Mouse (Mus musculus): ENCODE results near the gene Tubgcp2.

Gene Tubgcp2

GRCm38 (mm10) chr7:139972923-139973331, 63.5 kb downstream of the Tubgcp2 start:
- ChIA-PET CTCF (interaction anchor here in 3 of 4 experiments (0.6 to 6.3 kb wide), 7 partner anchors 21 to 89 kb away, joined by 3 to 51 read pairs (median 3); partner anchors contain the start of gene Adam8 (in 1 of the 3)), POLR2A (interaction anchor here (0.5 to 3.1 kb wide), 18 partner anchors 9 to 160 kb away, joined by 3 to 13 read pairs (median 3); partner anchors contain the start of genes Adam8 (in 2 of the 4), Tubgcp2 (in 1 of the 4) and Zfp511 (in 1 of the 4))

DNA sequence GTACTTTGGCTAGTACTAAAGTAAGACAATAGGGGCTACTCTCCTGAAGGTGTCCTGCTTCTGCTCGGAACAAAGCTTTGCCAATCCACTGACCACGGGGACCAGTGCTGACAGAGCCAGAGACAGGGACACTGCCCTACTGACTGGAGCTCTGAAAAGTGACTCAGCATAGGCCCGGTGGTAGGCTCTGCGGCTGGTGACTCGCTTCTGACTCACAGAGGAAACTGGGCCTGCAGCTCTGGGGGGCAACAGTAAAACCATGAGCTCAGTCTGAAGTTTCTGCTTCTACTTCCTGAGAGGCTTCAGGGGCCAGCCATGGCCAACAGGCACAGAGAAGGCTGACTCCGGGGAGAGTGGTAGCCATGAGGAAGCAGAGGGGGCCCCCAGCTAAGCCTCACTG, 65.0 kb downstream of the Tubgcp2 start:
- POLR2A ChIA-PET: interaction anchor here in 2 of 4 experiments (0.9 to 3.1 kb wide), 10 partner anchors 14 to 166 kb away, joined by 3 to 13 read pairs (median 4); partner anchors contain the start of genes Adam8 (in 2 of the 2) and Mtg1 (in 1 of the 2)
- CTCF ChIA-PET: interaction anchor here in 3 of 4 experiments (1.4 to 6.3 kb wide), 7 partner anchors 17 to 91 kb away, joined by 7 to 51 read pairs (median 15); partner anchors contain the start of gene Adam8 (in 1 of the 3)

DNA sequence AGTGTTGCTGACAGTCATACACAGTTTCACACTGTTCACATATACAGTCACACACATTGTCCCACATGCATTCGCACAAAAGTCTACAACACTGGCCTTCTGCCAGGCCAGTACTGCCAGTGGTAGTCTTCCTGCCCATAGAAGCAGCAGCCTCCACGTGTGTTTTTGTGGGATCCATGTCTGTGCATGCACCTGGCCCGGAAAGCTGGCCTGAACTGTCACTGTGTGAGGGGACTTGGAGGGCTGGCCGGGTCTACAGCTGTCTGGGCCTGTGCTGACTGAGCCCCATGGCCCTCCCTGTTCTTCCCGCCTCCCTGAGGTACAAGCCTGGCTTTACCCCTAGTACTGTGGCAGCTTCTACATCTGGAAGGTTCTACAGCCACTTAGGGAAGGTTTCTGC, 65.5 kb downstream of the Tubgcp2 start:
- CTCF ChIA-PET: interaction anchor here in 3 of 4 experiments (1.4 to 6.3 kb wide), 8 partner anchors 16 to 92 kb away, joined by 7 to 51 read pairs (median 15); partner anchors contain the start of gene Adam8 (in 1 of the 3)
- POLR2A ChIA-PET: interaction anchor here in 3 of 4 experiments (0.7 to 2.3 kb wide), 9 partner anchors 14 to 188 kb away, joined by 3 to 13 read pairs (median 4); partner anchors contain the start of genes Adam8 (in 1 of the 3) and Mtg1 (in 1 of the 3)

GRCm38 (mm10) chr7:139970216-139970919, 66.1 kb downstream of the Tubgcp2 start:
- ChIA-PET CTCF (interaction anchor here (0.6 to 6.3 kb wide), 29 partner anchors 8 to 1424 kb away, joined by 3 to 51 read pairs (median 7); partner anchors contain the start of genes 6430531B16Rik (in 2 of the 4), Adam8 (in 1 of the 4), Cfap46 (in 1 of the 4) and Kndc1 (in 1 of the 4)), POLR2A (interaction anchor here in 3 of 4 experiments (0.7 to 1.9 kb wide), 9 partner anchors 8 to 187 kb away, joined by 3 to 7 read pairs (median 4); partner anchors contain the start of gene 6430531B16Rik (in 1 of the 3))

GRCm38 (mm10) chr7:139969348-139970130, 66.9 kb downstream of the Tubgcp2 start:
- ChIA-PET CTCF (interaction anchor here (0.5 to 6.3 kb wide), 66 partner anchors 7 to 1425 kb away, joined by 3 to 51 read pairs (median 4); partner anchors contain the start of genes 6430531B16Rik (in 2 of the 4), Adam8 (in 1 of the 4), Cfap46 (in 1 of the 4) and Kndc1 (in 1 of the 4)), POLR2A (interaction anchor here (0.6 to 2.2 kb wide), 15 partner anchors 8 to 1252 kb away, joined by 3 to 7 read pairs (median 4); partner anchors contain the start of genes 6430531B16Rik (in 1 of the 4), Adam8 (in 1 of the 4) and Kndc1 (in 1 of the 4))

- POLR2A ChIA-PET: interaction anchor here in 2 of 4 experiments (0.7 to 2.2 kb wide), 4 partner anchors 18 to 1087 kb away, joined by 3 to 6 read pairs (median 5); partner anchors contain the start of gene Adam8 (in 1 of the 2)
- CTCF ChIA-PET: interaction anchor here (0.7 to 6.3 kb wide), 17 partner anchors 8 to 106 kb away, joined by 3 to 51 read pairs (median 7); partner anchors contain the start of genes 6430531B16Rik (in 2 of the 4) and Adam8 (in 1 of the 4)
These were observed 68.0 kb downstream of the Tubgcp2 start for GRCm38 (mm10) chr7:139968428-139968827.

- ChIA-PET POLR2A (no interaction called here), CTCF (interaction anchor here in 1 of 4 experiments (0.6 kb wide), 1 partner anchor 919 kb away, joined by 3 read pairs; no protein-coding TSS in a partner anchor)
These were observed 69.3 kb downstream of the Tubgcp2 start for GRCm38 (mm10) chr7:139967175-139967574.

DNA sequence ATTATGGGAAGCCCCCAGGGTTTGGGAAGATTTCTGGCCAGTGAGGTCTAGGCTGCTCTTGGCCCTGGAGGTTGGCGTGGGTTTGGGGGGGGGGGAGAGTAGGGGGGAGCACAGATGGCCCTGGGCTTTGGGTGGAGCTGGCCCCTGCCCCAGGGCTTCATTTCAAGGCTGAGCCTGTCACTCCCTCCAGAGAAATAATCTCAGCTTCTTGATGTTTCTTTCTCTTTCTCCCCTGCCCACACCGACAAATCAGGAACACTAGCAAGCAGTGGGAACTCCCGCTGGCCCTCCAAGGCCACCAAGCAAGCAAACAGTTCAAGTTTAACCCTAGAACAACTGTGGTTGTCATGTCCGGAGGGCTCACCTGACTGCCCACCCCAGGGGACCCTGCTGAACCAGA, 72.7 kb downstream of the Tubgcp2 start:
- ChIA-PET POLR2A (interaction anchor here in 3 of 4 experiments (0.5 to 1.6 kb wide), 7 partner anchors 9 to 480 kb away, joined by 3 to 8 read pairs (median 4); partner anchors contain the start of gene Fuom (in 1 of the 3)), CTCF (interaction anchor here in 3 of 4 experiments (0.7 to 1.3 kb wide), 3 partner anchors 31 to 100 kb away, joined by 3 to 4 read pairs (median 4); no protein-coding TSS in a partner anchor)

DNA sequence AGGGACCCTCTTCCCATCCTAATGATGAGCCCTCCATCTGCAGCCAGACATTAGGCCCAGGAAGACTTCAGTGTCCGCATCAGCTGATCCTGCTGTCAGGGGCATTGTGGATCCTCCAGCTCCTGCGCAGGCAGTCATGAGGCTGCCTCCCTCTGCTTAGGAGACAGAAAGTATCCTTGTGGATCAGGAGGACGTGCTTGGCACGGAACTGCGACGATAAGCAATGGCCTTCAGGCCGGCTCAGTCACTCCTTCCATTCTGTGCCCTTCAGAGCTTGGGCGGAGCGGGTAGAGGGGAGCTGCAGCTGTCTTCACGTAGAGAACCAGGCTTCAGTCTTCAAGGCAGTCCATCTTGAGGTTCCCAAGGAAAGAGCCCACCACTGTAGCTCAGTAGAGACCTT, 75.3 kb downstream of the Tubgcp2 start:
- POLR2A ChIA-PET: interaction anchor here in 3 of 4 experiments (0.5 to 2.8 kb wide), 6 partner anchors 10 to 1808 kb away, joined by 3 to 8 read pairs (median 3); no protein-coding TSS in a partner anchor
- CTCF ChIA-PET: interaction anchor here in 1 of 4 experiments (0.6 to 0.7 kb wide), 2 partner anchors 8 to 70 kb away, joined by 3 to 19 read pairs; no protein-coding TSS in a partner anchor

- CTCF ChIA-PET: interaction anchor here in 2 of 4 experiments (0.8 to 1.1 kb wide), 2 partner anchors 11 kb away, joined by 3 to 4 read pairs; no protein-coding TSS in a partner anchor
- POLR2A ChIA-PET: interaction anchor here (0.6 to 2.0 kb wide), 8 partner anchors 8 to 17 kb away, joined by 3 to 5 read pairs (median 4); partner anchors contain the start of gene Utf1 (in 2 of the 4)
These were observed 78.5 kb downstream of the Tubgcp2 start for GRCm38 (mm10) chr7:139957958-139958357.

GRCm38 (mm10) chr7:139957437-139957836, 79.0 kb downstream of the Tubgcp2 start:
- ChIA-PET CTCF (interaction anchor here in 2 of 4 experiments (0.8 to 1.1 kb wide), 2 partner anchors 12 kb away, joined by 3 to 4 read pairs; no protein-coding TSS in a partner anchor), POLR2A (interaction anchor here in 3 of 4 experiments (0.6 to 2.0 kb wide), 6 partner anchors 13 to 17 kb away, joined by 3 to 5 read pairs (median 4); partner anchors contain the start of gene Utf1 (in 1 of the 3))

- ChIA-PET CTCF (interaction anchor here in 1 of 4 experiments (1.2 kb wide), 1 partner anchor 107 kb away, joined by 4 read pairs; no protein-coding TSS in a partner anchor), POLR2A (interaction anchor here in 2 of 4 experiments (0.6 to 2.0 kb wide), 6 partner anchors 9 to 142 kb away, joined by 3 to 9 read pairs (median 4); no protein-coding TSS in a partner anchor)
These were observed 79.8 kb downstream of the Tubgcp2 start for GRCm38 (mm10) chr7:139956658-139957057.

DNA sequence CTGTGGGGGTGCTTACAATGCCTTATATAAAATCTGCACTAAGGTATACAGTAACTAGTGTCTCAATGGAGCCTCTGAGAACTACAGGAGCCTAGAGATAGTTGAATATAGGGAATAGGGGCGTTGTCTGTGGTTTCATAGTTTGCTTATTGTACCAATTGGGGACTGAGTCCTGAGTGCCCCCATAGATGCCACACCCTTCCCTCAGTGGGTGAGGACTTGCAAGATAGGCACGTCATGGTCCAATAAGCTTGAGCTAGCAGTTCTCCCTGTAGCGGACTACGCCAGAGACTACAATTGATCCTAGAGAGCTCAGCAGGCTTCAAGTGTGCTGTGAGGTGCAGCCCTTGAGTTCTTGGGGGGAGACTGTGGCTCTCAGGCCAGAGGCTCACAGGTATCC, 81.0 kb downstream of the Tubgcp2 start:
- POLR2A ChIA-PET: interaction anchor here in 2 of 4 experiments (1.0 to 1.8 kb wide), 8 partner anchors 10 to 103 kb away, joined by 3 to 6 read pairs (median 4); partner anchors contain the start of gene Utf1 (in 1 of the 2)
- CTCF ChIA-PET: interaction anchor here in 2 of 4 experiments (0.6 to 2.9 kb wide), 6 partner anchors 14 to 874 kb away, joined by 3 to 20 read pairs (median 4); no protein-coding TSS in a partner anchor

GRCm38 (mm10) chr7:139951991-139952633, 84.4 kb downstream of the Tubgcp2 start:
- CTCF ChIA-PET: interaction anchor here in 3 of 4 experiments (0.5 to 1.3 kb wide), 5 partner anchors 8 to 984 kb away, joined by 3 to 11 read pairs (median 6); partner anchors contain the start of gene Utf1 (in 1 of the 3)
- POLR2A ChIA-PET: interaction anchor here in 3 of 4 experiments (0.5 to 5.1 kb wide), 18 partner anchors 8 to 164 kb away, joined by 3 to 31 read pairs (median 4); partner anchors contain the start of genes Utf1 (in 2 of the 3), Echs1 (in 1 of the 3), Kndc1 (in 1 of the 3) and Paox (in 1 of the 3)

- ChIA-PET CTCF (interaction anchor here in 3 of 4 experiments (0.6 to 2.4 kb wide), 9 partner anchors 8 to 704 kb away, joined by 3 to 11 read pairs (median 4); no protein-coding TSS in a partner anchor), POLR2A (interaction anchor here in 3 of 4 experiments (0.5 to 5.1 kb wide), 23 partner anchors 9 to 1342 kb away, joined by 3 to 31 read pairs (median 4); partner anchors contain the start of genes Echs1 (in 1 of the 3), Kndc1 (in 1 of the 3) and Paox (in 1 of the 3))
These were observed 85.4 kb downstream of the Tubgcp2 start for GRCm38 (mm10) chr7:139951079-139951478.

All from embryonic stem cell, embryonic (primary cell).